Mouse (Mus musculus): ENCODE results near the gene Tor1b.

GRCm38 (mm10) chr2:30927151-30927781 is 25.5 kb upstream of the Tor1b start:
- no peak for TF ChIP-seq CTCF (IDR thresholded peaks at IDR 0.05)
- TF ChIP-seq POLR2A (IDR thresholded peaks at IDR 0.05; ENCODE audit: insufficient read depth, low read depth, low read length) = no peak

All from heart, adult 2 months (tissue).